Comparison of ENCODE assay signal across 11 mouse cellular contexts in the genomic region with DNA sequence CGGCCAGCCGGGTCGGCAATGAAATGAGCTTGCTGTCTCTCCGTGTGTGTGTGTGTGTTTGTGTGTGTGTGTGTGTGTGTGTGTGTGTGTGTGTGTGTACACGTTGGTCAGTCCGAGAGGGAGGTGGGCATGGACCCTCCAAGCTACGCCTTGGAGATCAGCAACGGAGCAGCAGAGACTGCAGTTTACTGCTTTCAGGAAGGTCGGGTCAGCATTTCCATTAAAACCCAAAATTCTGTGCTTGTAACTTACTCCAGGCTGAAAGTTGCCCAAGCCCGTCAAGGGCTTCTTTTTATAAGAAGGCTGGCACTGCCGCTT.
DNase-seq lines count a peak whose midpoint lies in the region; ATAC-seq lines count a peak whose summit lies in the region.
"Had no signal": no experiment of that assay in that cellular context is flagged by ENCODE, and none has a peak within 500 bp of the region (broad histone marks: within the 10 kb centered on the region; RNA-seq: fewer than 3 reads in every experiment).

No protein-coding gene starts in this region.

- peaks cover 76% of the 10 kb centered on the region for H3K27me3 ChIP-seq in kidney, embryonic 16.5 days (ENCODE audit: insufficient read depth, low read length)
- H3K27me3 ChIP-seq in forebrain, embryonic 11.5 days (ENCODE audit: control insufficient read depth, insufficient read depth, low read length), result peaks cover 42% of the 10 kb centered on the region
- H3K27me3 ChIP-seq in hindbrain, embryonic 13.5 days, result peaks cover 35% of the 10 kb centered on the region
- peaks cover 2% of the 10 kb centered on the region; the same call in 1 of the 2 replicates for H3K27me3 ChIP-seq in midbrain, embryonic 16.5 days (ENCODE audit: control insufficient read depth, insufficient read depth, low read depth, low read length)

- no peak overlapping the region for H3K27ac ChIP-seq in kidney, embryonic 16.5 days (ENCODE audit: low read length)
- H3K27ac ChIP-seq in forebrain, embryonic 11.5 days (ENCODE audit: low read depth, low read length), result no peak overlapping the region
- peak overlapping the region; percentile 97 for H3K27ac ChIP-seq in hindbrain, embryonic 13.5 days
- H3K27ac ChIP-seq in midbrain, embryonic 16.5 days (ENCODE audit: low read length), result peak overlapping the region; percentile 96
- H3K27ac ChIP-seq: liver, embryonic 12.5 days had no signal

- no peaks in the 10 kb centered on the region for H3K36me3 ChIP-seq in kidney, embryonic 16.5 days (ENCODE audit: insufficient read depth, low read length)
- no peaks in the 10 kb centered on the region for H3K36me3 ChIP-seq in forebrain, embryonic 11.5 days (ENCODE audit: control insufficient read depth, insufficient read depth, low read length)
- H3K36me3 ChIP-seq in hindbrain, embryonic 13.5 days, result no peaks in the 10 kb centered on the region
- no peaks in the 10 kb centered on the region for H3K36me3 ChIP-seq in midbrain, embryonic 16.5 days (ENCODE audit: control insufficient read depth, insufficient read depth, low read length)
- H3K36me3 ChIP-seq: liver, embryonic 12.5 days had no signal

- no peaks in the 10 kb centered on the region; the same call in 1 of the 2 replicates for H3K4me1 ChIP-seq in kidney, embryonic 16.5 days (ENCODE audit: insufficient read depth, low read length)
- peaks cover 5% of the 10 kb centered on the region; the same call in 1 of the 2 replicates for H3K4me1 ChIP-seq in forebrain, embryonic 11.5 days (replicated peaks; ENCODE audit: control insufficient read depth, insufficient read depth, low read length)
- peaks cover 47% of the 10 kb centered on the region for H3K4me1 ChIP-seq in hindbrain, embryonic 13.5 days (replicated peaks)
- peaks cover 18% of the 10 kb centered on the region for H3K4me1 ChIP-seq in midbrain, embryonic 16.5 days (ENCODE audit: control insufficient read depth, insufficient read depth, low read length)
- H3K4me1 ChIP-seq: liver, embryonic 12.5 days had no signal

- H3K4me3 ChIP-seq in kidney, embryonic 16.5 days (ENCODE audit: low read length), result no peak overlapping the region
- H3K4me3 ChIP-seq in forebrain, embryonic 11.5 days (ENCODE audit: low read depth, low read length), result peak overlapping the region; percentile 68
- peak overlapping the region; percentile 65 for H3K4me3 ChIP-seq in hindbrain, embryonic 13.5 days
- H3K4me3 ChIP-seq in midbrain, embryonic 16.5 days (ENCODE audit: low read depth, low read length), result peak overlapping the region; percentile 69

- H3K9me3 ChIP-seq in kidney, embryonic 16.5 days (ENCODE audit: low read length), result no peaks in the 10 kb centered on the region
- H3K9me3 ChIP-seq in forebrain, embryonic 11.5 days (ENCODE audit: control insufficient read depth, low read length), result no peaks in the 10 kb centered on the region
- H3K9me3 ChIP-seq in hindbrain, embryonic 13.5 days, result no peaks in the 10 kb centered on the region
- H3K9me3 ChIP-seq in midbrain, embryonic 16.5 days (replicated peaks; ENCODE audit: control insufficient read depth, low read length, poor library complexity, severe bottlenecking), result no peaks in the 10 kb centered on the region
- H3K9me3 ChIP-seq: liver, embryonic 12.5 days had no signal

- H3K4me2 ChIP-seq in kidney, embryonic 16.5 days (replicated peaks; ENCODE audit: low read depth, low read length), result peak overlapping the region; percentile 96; the same call in 1 of the 2 replicates
- H3K4me2 ChIP-seq in forebrain, embryonic 11.5 days (ENCODE audit: low read depth, low read length, severe bottlenecking), result peak overlapping the region; percentile 95
- H3K4me2 ChIP-seq in hindbrain, embryonic 13.5 days, result peak overlapping the region; percentile 74
- H3K4me2 ChIP-seq in midbrain, embryonic 16.5 days (ENCODE audit: low read length), result peak overlapping the region; percentile 66

- ATAC-seq in kidney, embryonic 16.5 days (ENCODE audit: low FRiP score, low TSS enrichment), result no peak
- ATAC-seq in forebrain, embryonic 11.5 days (replicated peaks; ENCODE audit: low FRiP score), result no peak
- ATAC-seq in hindbrain, embryonic 13.5 days (ENCODE audit: low FRiP score), result no peak
- no peak for ATAC-seq in midbrain, embryonic 16.5 days
- ATAC-seq in frontal cortex, adult (ENCODE audit: low TSS enrichment), result no peak
- ATAC-seq: liver, embryonic 12.5 days had no signal

- no peak overlapping the region for H3K9ac ChIP-seq in kidney, embryonic 16.5 days (replicated peaks; ENCODE audit: low read length)
- H3K9ac ChIP-seq in forebrain, embryonic 11.5 days (ENCODE audit: low read length), result peak overlapping the region; percentile 23; the same call in 1 of the 2 replicates
- peak overlapping the region; percentile 84 for H3K9ac ChIP-seq in hindbrain, embryonic 13.5 days
- peak overlapping the region; percentile 88 for H3K9ac ChIP-seq in midbrain, embryonic 16.5 days (ENCODE audit: low read depth, low read length)
- H3K9ac ChIP-seq: liver, embryonic 12.5 days had no signal

- DNase-seq in kidney, adult 9 months, result no peak
- peak; percentile 52 for DNase-seq in forebrain, embryonic 11.5 days (ENCODE audit: low spot score)
- DNase-seq in gastrocnemius, postnatal 25 days, result no peak
- no peak for DNase-seq in right cerebral cortex, postnatal 36 days (ENCODE audit: low spot score in 2 of 2)
- DNase-seq: adrenal gland, adult 8-10 months; kidney, postnatal 10 days had no signal

- WGBS in kidney, embryonic 16.5 days, result under 1% methylated on average over 11 of the region's 11 CpGs
- 2% methylated on average over 11 of the region's 11 CpGs for WGBS in forebrain, embryonic 11.5 days
- WGBS in hindbrain, embryonic 13.5 days, result under 1% methylated on average over 11 of the region's 11 CpGs
- under 1% methylated on average over 11 of the region's 11 CpGs for WGBS in midbrain, embryonic 16.5 days

Comparison
In these comparisons a context has a peak if more than half of its experiments do, and no peak if none do; other contexts are left out.
1. H3K27ac ChIP-seq: peak in hindbrain, embryonic 13.5 days (single experiment) and midbrain, embryonic 16.5 days (single experiment); none in kidney, embryonic 16.5 days (single experiment) and forebrain, embryonic 11.5 days (single experiment).
2. Peak in every context shown above with its lines, with median percentiles within 50 percentile points of each other: H3K4me2 ChIP-seq.